Mouse (Mus musculus) forebrain, embryonic 15.5 days (tissue): Measurements from ENCODE around the gene Olfr551. TPM values are rescaled to one million over a fixed set of nuclear protein-coding genes. Genes with fewer than 3 reads are reported as not detected.
"Not testable (repeated sequence)": the region's sequence is repeated elsewhere in the genome, so short reads cannot be mapped to it uniquely, and the experiment has no call there.

ENCODE experiments used
- ATAC-seq: fragments of 200-750 bp; cut with Nextera tagmentation; replicated peaks from 2 replicates; pipeline ENCODE4 v1.8.0; 2017; ENCODE audit warnings: mild to moderate bottlenecking, moderate TSS enrichment, moderate library complexity
- H3K27ac ChIP-seq: fragments of 300-500 bp; sonication (generic); replicated peaks from 2 replicates; pipeline ENCODE4 v1.5.1; 2015; ENCODE audit warnings: mild to moderate bottlenecking, inconsistent platforms
- H3K27me3 ChIP-seq: fragments of 300-500 bp; sonication (generic); 2 replicates; pipeline ENCODE4 v1.6.1; 2015; ENCODE audit warnings: inconsistent platforms
- H3K36me3 ChIP-seq: fragments of 300-500 bp; sonication (generic); 2 replicates; pipeline ENCODE4 v1.6.1; 2015; ENCODE audit warnings: mild to moderate bottlenecking, inconsistent platforms
- H3K4me1 ChIP-seq: fragments of 300-500 bp; sonication (generic); 2 replicates; pipeline ENCODE4 v1.6.1; 2015; ENCODE audit warnings: inconsistent platforms
- H3K4me2 ChIP-seq: fragments of 300-500 bp; sonication (generic); replicated peaks from 2 replicates; pipeline ENCODE4 v1.6.1; 2015; ENCODE audit warnings: mild to moderate bottlenecking, inconsistent platforms
- H3K4me3 ChIP-seq: fragments of 300-500 bp; sonication (generic); 2 replicates; pipeline ENCODE4 v1.5.1; 2015; ENCODE audit warnings: mild to moderate bottlenecking, inconsistent platforms
- H3K9ac ChIP-seq: fragments of 300-500 bp; sonication (generic); replicated peaks from 2 replicates; pipeline ENCODE4 v1.6.1; 2015; ENCODE audit warnings: mild to moderate bottlenecking, inconsistent platforms
- H3K9me3 ChIP-seq: fragments of 300-500 bp; sonication (generic); 2 replicates; pipeline ENCODE4 v1.6.1; 2016; ENCODE audit warnings: inconsistent platforms
- WGBS: fragments of 180-500 bp; shearing (Covaris S2); methylation state at CpG from one replicate; pipeline ENCODE4 v1.1.7; 2015; ENCODE audit warnings: mixed read lengths; 5-methylcytosine and 5-hydroxymethylcytosine counted together
- polyA plus RNA-seq: library from polyadenylated mRNA; unstranded; fragments of >200 nt; fragmentation: Nextera tagmentation; extraction: Ambion mirVana; gene quantifications from 2 replicates; pipeline ENCODE4 v1.2.1, GENCODE M21; 2015

Olfr551 gene
- not detected in 2 replicates for polyA plus RNA-seq

DNA sequence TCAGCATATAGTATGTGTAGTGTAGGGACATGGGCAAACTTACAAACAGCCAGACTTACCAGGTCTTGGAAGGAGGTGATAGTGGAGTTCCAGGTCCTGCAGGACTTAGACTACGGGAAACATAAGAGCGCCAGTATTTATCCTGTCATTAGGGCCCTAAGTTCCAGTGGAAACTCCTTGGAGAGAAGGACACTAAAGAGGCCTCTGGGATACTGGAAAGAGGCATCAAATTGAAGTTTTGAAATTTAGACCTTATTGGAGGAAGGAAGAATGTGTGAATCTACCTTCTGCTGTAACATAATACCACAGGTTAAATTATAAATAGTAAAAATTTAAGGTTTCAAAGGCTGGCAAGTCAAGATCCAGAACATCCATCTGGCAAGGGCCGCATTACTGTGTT is at the start of gene Olfr551:
TSS of gene Olfr551 (minus strand) at position 101 of the 400 bp plus-strand sequence.
- Histone ChIP-seq H3K27ac (no peak within 1 kb of the TSS), H3K4me3 (no peak within 1 kb of the TSS), H3K27me3 (no peaks in the 10 kb centered on the region), H3K4me1 (no peaks in the 10 kb centered on the region), H3K9ac (no peak within 1 kb of the TSS), H3K36me3 (no peaks in the 10 kb centered on the region), H3K9me3 (no peaks in the 10 kb centered on the region), H3K4me2 (no peak within 1 kb of the TSS)
- 91% methylated on average over 3 of the region's 3 CpGs for WGBS
- no peak for ATAC-seq

DNA sequence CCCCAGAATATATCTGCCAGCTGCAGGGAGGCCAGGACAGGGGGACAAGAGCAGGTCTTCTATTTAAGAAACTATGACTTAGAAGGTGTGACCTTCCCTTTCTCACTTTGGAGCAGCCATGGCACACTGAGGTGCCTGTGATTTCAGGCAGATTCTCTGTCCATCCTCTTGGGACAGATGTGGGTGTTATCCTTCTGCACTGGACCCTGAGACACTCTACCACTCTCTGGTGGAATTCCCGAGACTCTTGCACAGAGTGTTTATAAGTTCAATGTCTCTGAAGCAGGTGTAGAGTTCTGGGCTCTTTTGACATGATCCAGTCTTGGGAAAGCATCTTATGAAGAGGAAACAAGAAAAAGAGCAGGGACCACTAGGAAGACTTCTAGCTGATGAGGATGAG is 46.4 kb upstream of the Olfr551 start, which contains the start of gene Olfr554:
TSS of gene Olfr554 (plus strand) at position 301 of the 400 bp plus-strand sequence.
- Histone ChIP-seq H3K27ac (no peak within 1 kb of the TSS), H3K4me2 (no peak within 1 kb of the TSS), H3K4me3 (no peak within 1 kb of the TSS), H3K9me3 (no peaks in the 10 kb centered on the region), H3K27me3 (no peaks in the 10 kb centered on the region), H3K36me3 (no peaks in the 10 kb centered on the region), H3K9ac (no peak within 1 kb of the TSS), H3K4me1 (no peaks in the 10 kb centered on the region)
- ATAC-seq = no peak
- 79% methylated on average over 1 of the region's 1 CpGs for WGBS

DNA sequence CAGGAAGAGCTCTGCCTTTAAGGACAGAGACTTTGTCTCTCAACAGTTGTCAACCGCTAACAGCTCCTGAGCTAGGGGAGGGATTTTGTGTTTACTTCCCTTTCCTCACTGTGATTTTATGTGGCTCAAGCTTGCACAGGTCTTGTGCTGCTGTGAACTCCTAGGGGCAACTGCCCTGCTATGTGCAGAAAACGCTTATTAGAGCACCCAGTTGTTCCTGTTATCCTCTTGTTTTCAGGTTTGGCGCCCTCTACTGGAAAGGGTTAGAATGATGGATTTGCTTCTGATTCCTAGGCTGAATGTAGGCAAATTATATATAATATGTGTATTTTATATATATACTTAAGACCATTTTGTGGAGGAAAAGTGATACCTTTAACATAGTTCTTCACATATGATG is 45.0 kb upstream of the Olfr551 start:
- no peaks in the 10 kb centered on the region for H3K27me3 ChIP-seq
- H3K4me2 ChIP-seq = no peak overlapping the region
- no peak overlapping the region for H3K27ac ChIP-seq
- no peaks in the 10 kb centered on the region for H3K36me3 ChIP-seq
- no peak for ATAC-seq
- H3K4me1 ChIP-seq = no peaks in the 10 kb centered on the region
- H3K9ac ChIP-seq = no peak overlapping the region
- WGBS = 34% methylated on average over 3 of the region's 3 CpGs
- H3K4me3 ChIP-seq = no peak overlapping the region
- H3K9me3 ChIP-seq = no peaks in the 10 kb centered on the region

DNA sequence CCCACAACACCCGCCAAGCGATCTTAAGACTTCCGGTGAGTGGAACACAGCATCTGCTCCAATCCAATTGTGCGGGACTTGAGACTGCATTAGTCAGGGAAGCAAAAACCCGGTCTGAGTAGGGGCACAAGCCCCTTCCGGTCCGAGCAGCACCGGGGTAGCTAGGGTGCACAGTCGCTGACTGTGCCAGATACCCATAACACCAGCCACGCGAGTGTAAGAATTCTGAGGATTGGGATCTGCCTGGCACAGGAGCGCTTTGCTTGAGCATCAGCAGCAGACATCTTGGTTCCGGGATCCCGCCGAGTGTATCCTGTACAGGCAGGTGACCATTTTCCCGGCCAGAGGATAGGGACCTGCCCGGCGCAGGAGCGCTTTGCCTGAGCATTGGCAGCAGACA is 28.7 kb upstream of the Olfr551 start:
- WGBS = 91% methylated on average over 19 of the region's 19 CpGs
- not testable (repeated sequence) for H3K4me1 ChIP-seq, H3K4me2 ChIP-seq, H3K9me3 ChIP-seq, H3K27ac ChIP-seq, H3K4me3 ChIP-seq, H3K9ac ChIP-seq, ATAC-seq, H3K27me3 ChIP-seq, H3K36me3 ChIP-seq

DNA sequence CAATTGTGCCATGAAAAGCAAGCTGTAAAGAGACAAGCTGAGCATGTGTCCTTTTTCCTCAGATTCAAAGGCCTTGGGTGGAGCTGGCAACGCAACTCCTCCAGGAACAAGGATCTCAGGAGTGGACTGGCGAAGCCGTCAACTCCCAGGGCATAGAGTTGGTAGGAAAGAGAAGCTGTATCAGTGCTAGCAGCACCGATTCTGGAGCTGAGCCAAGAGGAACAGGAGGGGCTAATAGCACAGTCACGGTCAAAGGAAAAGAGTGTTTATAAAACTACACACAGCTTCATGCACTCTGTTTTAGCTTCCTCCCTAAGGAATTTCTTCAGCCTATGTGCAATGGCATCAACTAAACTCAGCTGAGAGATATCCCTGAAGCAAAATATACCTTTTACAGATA is 27.9 kb upstream of the Olfr551 start:
- H3K4me1 ChIP-seq = no peaks in the 10 kb centered on the region
- H3K27me3 ChIP-seq = no peaks in the 10 kb centered on the region
- H3K9ac ChIP-seq = no peak overlapping the region
- no peaks in the 10 kb centered on the region for H3K36me3 ChIP-seq
- 67% methylated on average over 5 of the region's 5 CpGs for WGBS
- no peak for ATAC-seq
- no peaks in the 10 kb centered on the region for H3K9me3 ChIP-seq
- H3K4me2 ChIP-seq = no peak overlapping the region
- H3K27ac ChIP-seq = no peak overlapping the region
- no peak overlapping the region for H3K4me3 ChIP-seq

DNA sequence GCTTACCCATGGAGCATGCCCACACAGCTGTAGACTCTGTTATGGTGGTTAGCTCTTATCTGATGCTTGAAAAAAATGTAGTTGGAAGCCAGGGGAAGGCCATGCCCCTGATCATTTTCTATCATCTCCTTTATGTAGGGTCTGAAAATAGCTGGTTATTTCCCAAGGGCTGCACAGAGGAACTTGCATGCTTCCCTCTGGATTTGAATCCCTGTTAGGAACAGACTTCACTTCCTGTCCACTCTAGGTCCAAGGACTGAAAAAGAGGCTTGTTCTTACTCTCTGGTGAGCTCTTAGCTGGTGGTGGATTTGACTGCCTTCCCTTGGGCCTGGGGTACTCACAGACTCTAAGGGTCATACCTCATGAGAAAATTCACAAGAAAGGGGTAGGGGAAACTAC is 26.4 kb upstream of the Olfr551 start, which contains the start of gene Olfr553:
TSS of gene Olfr553 (minus strand) at position 101 of the 400 bp plus-strand sequence.
- no peak for ATAC-seq
- no peak within 1 kb of the TSS for H3K4me2 ChIP-seq
- no peak within 1 kb of the TSS for H3K27ac ChIP-seq
- H3K4me1 ChIP-seq = no peaks in the 10 kb centered on the region
- no peaks in the 10 kb centered on the region for H3K9me3 ChIP-seq
- H3K27me3 ChIP-seq = no peaks in the 10 kb centered on the region
- no peak within 1 kb of the TSS for H3K4me3 ChIP-seq
- H3K36me3 ChIP-seq = no peaks in the 10 kb centered on the region
- H3K9ac ChIP-seq = no peak within 1 kb of the TSS

DNA sequence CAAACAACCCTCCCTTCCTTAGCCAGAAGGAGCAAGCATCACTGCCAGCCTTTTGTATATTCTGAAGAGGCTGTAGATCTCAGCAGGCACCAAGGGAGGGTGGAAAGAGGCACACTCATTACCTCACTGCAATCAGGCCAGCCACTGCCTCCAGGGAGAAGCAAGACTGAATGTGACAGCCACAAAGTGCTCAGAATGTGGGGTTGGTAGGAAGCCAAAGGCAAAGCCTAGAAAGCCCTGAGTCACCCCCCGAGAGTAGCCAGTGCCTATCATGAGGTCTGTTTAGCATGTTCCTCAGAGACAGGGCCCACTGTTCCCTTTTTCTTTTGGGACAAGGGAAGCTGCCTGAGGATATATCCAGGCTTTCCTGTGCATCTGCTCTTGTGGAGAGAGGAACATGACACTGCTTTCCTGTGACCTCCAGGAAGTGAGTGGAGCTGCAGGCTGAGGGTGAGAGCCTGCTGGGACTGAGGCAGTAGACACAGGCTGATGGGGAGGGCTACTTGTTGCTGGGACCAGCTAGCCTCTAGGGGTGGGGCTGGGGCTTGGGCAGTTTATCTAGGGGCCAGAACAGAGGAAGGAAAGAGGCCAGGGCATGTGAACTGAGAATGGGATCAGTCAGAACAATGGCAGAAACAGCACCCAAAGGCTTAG is 5.8 kb upstream of the Olfr551 start, which contains the start of gene Olfr552:
TSS of gene Olfr552 (plus strand) at position 393 of the 654 bp plus-strand sequence.
- Histone ChIP-seq H3K27me3 (no peaks in the 10 kb centered on the region), H3K36me3 (no peaks in the 10 kb centered on the region), H3K4me3 (no peak within 1 kb of the TSS), H3K9me3 (no peaks in the 10 kb centered on the region), H3K9ac (no peak within 1 kb of the TSS), H3K4me1 (no peaks in the 10 kb centered on the region), H3K4me2 (no peak within 1 kb of the TSS), H3K27ac (no peak within 1 kb of the TSS)
- WGBS = 67% methylated on average over 1 of the region's 1 CpGs
- no peak for ATAC-seq

DNA sequence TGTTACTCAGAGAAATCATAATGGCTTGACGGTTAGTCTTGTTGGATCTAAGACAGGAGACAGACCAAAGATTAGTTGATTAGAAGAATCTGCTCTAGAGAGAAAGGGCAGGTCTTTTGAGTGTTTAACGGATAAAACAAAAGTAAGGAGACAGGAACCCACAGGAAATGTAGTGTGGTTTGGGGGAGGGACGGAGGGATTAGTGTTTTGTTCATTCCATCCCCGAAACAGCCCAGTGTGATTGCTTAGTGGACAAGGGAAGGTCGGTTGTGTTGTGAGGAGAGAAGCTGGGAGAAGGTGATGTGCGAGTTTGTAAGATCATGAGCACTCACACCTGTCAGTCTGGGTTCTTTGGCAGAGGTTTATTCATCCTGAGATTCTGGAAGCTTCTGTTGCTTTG is 15.7 kb downstream of the Olfr551 start:
- no peaks in the 10 kb centered on the region for H3K4me1 ChIP-seq
- H3K4me3 ChIP-seq = no peak overlapping the region
- H3K4me2 ChIP-seq = no peak overlapping the region
- no peaks in the 10 kb centered on the region for H3K27me3 ChIP-seq
- WGBS = 59% methylated on average over 6 of the region's 6 CpGs
- ATAC-seq = no peak
- no peak overlapping the region for H3K9ac ChIP-seq
- no peaks in the 10 kb centered on the region for H3K36me3 ChIP-seq
- H3K9me3 ChIP-seq = no peaks in the 10 kb centered on the region
- H3K27ac ChIP-seq = no peak overlapping the region

DNA sequence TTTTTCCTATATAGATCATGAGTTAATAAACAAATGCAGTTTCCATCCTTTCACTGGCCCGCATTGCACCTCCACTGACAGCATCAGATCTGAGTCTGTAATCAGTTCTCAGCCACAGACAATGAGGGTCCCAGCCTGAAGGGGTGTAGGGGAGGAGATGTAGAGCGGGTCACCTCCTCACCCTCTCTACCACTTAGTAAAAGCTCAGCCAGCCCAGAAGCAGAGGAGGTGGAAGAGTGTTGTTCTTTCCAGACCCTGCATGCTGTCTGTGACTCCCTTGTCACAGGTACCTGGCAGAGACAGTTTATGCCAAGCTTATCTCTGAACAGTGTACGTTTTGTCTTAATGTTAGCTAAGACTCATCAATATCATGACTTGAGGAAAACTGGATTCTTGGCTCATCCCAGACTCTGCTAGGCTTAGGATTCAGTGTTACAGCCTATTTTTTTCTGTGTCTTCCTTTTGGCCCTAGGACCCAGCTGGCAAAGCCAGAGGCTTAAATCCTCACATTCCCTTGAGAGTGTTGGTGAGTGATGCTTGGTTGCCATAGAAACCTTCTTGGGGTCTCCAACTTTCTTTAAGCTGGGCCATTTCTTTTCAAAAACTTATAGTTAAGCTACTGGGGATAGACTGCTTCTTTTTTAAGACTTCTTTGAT is 18.4 kb downstream of the Olfr551 start:
- Histone ChIP-seq H3K9ac (no peak overlapping the region), H3K4me1 (no peaks in the 10 kb centered on the region), H3K27ac (no peak overlapping the region), H3K27me3 (no peaks in the 10 kb centered on the region), H3K4me3 (no peak overlapping the region), H3K36me3 (no peaks in the 10 kb centered on the region), H3K4me2 (no peak overlapping the region), H3K9me3 (no peaks in the 10 kb centered on the region)
- no peak; the same call in 1 of the 2 replicates for ATAC-seq
- WGBS = 64% methylated on average over 3 of the region's 3 CpGs

DNA sequence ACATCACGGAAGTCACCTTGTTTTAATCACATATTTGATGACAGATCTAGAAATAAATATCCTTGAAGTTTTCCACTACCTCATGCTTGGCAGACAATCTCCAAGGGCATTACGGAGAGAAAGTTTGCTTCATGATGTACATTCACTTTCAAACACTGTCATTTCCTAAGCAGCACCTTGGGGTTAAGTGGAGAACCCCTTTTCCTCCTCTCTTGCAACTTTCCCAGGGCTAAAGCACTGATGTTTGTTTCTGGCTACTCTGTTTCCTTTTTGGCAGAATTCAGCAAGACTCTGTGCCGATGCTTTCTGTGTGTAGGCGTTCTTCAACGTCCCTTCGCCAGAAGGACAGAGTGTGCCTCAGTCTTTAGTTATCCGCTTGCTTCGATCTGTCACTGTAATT is 20.5 kb downstream of the Olfr551 start, which contains the start of gene Olfr550:
TSS of gene Olfr550 (plus strand) at position 301 of the 400 bp plus-strand sequence.
- no peak within 1 kb of the TSS for H3K4me3 ChIP-seq
- no peak within 1 kb of the TSS for H3K4me2 ChIP-seq
- no peaks in the 10 kb centered on the region for H3K27me3 ChIP-seq
- H3K9ac ChIP-seq = no peak within 1 kb of the TSS
- H3K9me3 ChIP-seq = no peaks in the 10 kb centered on the region
- WGBS = 92% methylated on average over 8 of the region's 8 CpGs
- H3K4me1 ChIP-seq = no peaks in the 10 kb centered on the region
- no peaks in the 10 kb centered on the region for H3K36me3 ChIP-seq
- no peak within 1 kb of the TSS for H3K27ac ChIP-seq
- ATAC-seq = no peak

DNA sequence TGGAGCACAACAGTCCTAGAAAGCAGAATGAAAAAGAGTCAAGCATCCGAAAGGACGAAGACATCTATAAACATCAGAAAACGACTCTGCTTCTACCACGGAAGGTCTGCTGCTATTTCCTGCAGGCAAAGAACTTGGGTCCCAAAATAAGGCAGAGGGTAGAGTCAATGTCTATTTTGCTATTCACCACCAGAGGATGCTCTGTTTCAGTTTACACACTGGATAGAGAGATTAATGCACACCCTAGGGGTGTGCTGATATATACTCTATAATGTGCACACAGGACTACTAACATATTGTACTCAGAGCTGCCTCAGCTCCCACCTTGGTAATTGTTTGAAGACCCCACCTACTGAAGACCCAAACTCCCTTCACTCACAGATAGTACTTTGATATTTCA is 25.5 kb downstream of the Olfr551 start:
- no peak for ATAC-seq
- H3K36me3 ChIP-seq = no peaks in the 10 kb centered on the region
- no peak overlapping the region for H3K9ac ChIP-seq
- no peak overlapping the region for H3K4me3 ChIP-seq
- no peaks in the 10 kb centered on the region for H3K4me1 ChIP-seq
- H3K9me3 ChIP-seq = no peaks in the 10 kb centered on the region
- H3K27me3 ChIP-seq = no peaks in the 10 kb centered on the region
- WGBS = 87% methylated on average over 4 of the region's 4 CpGs
- H3K4me2 ChIP-seq = no peak overlapping the region
- no peak overlapping the region for H3K27ac ChIP-seq

DNA sequence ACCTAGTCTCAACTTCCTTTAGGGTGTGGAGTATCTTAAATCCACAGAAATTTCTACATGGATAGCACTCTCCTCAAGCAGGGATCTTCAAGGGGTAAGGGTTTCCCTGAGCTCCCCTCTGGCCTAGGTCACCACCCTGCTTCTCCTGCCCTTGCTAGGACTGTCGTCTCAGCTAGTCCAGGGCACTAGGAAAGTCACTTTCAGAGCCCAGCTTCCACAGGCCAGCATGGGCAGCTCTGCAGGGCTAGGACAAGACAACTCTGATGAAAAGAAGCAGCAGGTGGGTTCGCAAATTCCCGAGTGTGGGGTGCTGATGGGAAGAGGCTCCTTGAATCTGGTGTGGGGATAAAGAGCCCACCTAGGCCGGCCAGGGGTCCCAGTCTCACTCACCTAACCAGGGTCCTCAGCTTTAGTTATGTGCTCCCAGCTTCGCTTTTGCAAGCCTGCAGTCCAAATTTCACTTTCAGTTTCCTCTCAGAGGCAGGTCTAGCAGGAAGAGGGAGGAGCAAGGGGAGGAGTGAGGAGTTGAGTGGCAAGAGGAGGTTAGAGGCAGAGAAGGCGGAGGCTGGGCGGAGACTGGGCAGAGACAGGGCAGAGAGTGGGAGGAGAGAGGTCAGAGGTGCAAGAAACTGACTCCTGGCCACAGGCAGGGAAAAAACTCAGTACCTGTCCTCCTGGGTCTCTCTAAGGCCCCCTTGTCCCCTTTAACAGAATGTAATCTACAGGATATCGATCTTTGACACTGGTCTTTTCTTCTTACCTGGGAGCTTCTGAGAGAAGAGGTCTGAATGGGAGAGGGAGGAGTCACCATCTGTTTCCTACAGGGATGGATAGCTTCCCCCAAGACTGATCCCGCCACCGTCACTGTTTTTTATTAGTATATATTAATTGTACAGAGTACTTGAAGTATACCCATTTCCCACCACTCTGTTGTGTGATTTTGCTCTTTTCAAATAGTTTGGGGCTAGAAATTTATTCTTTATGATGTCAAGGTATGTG is 26.4 kb downstream of the Olfr551 start, which contains the start of gene Trim21:
TSS of gene Trim21 (minus strand) at position 488 of the 999 bp plus-strand sequence.
- Histone ChIP-seq H3K4me3 (peak within 1 kb of the TSS; percentile 23), H3K4me1 (no peaks in the 10 kb centered on the region), H3K9ac (no peak within 1 kb of the TSS), H3K36me3 (no peaks in the 10 kb centered on the region), H3K4me2 (peak within 1 kb of the TSS; percentile 26), H3K27me3 (no peaks in the 10 kb centered on the region), H3K9me3 (no peaks in the 10 kb centered on the region), H3K27ac (no peak within 1 kb of the TSS)
- 22% methylated on average over 10 of the region's 10 CpGs for WGBS
- ATAC-seq = peak; percentile 78; the same call in 1 of the 2 replicates
